Mouse (Mus musculus): ENCODE data around the gene Ctcf.

The Ctcf gene

GRCm38 (mm10) chr8:105700966-105701824 lies 64.8 kb downstream of the Ctcf start, which contains the start of the genes Acd and Pard6a:
Acd (minus strand) TSS chr8:105701102.
Pard6a (plus strand) TSS chr8:105701148.
- peak; percentile 98 for DNase-seq (ENCODE audit: low spot score in 2 of 2)

- DNase-seq (ENCODE audit: low spot score in 2 of 2) = peak in 1 of 2 experiments; percentile 32
Measured at GRCm38 (mm10) chr8:105702001-105702401, 65.6 kb downstream of the Ctcf start.

DNA sequence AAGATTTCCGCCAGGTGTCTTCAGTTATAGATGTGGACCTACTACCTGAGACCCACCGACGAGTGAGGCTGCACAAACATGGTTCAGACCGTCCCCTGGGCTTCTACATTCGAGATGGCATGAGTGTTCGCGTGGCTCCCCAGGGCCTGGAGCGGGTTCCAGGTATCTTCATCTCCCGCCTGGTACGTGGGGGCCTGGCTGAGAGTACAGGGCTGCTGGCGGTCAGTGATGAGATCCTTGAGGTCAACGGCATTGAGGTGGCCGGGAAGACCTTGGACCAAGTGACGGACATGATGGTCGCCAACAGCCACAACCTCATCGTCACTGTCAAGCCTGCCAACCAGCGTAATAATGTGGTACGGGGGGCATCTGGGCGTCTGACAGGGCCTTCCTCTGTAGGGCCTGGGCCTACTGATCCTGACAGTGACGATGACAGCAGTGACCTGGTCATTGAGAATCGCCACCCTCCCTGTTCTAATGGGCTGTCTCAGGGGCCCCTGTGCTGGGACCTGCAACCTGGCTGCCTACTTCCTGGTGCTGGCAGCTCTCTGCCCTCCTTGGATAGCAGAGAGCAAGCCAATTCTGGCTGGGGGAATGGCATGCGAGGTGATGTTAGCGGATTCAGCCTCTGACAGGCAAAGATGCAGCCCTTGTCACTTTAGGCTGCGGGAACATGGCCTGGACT lies 66.5 kb downstream of the Ctcf start:
- DNase-seq (ENCODE audit: low spot score in 2 of 2) = peak in 1 of 2 experiments; percentile 17

- peak in 1 of 2 experiments; percentile 17 for DNase-seq (ENCODE audit: low spot score in 2 of 2)
Measured at GRCm38 (mm10) chr8:105704146-105704812, 67.9 kb downstream of the Ctcf start.

GRCm38 (mm10) chr8:105704955-105705354 lies 68.6 kb downstream of the Ctcf start:
- DNase-seq (ENCODE audit: low spot score in 2 of 2) = no peak

DNA sequence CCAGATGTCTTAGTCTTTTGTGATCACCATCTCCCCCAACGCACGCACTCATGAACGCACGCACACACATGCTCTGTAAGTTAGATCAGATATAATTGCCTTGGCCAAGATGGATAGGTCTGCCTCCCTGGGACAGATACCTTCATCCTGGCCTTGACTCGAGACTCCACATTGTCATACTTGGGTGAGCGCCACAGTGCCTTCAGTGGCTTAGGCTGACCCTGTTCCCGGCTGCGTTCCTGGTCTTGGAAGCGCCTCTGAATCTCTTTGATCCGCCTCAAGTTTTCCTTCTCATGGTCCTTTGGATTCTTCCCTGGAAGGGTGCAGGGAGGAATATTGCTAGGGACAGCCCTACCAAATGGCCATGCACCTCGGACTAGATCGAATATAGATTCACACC lies 70.1 kb downstream of the Ctcf start:
- DNase-seq (ENCODE audit: low spot score in 2 of 2) = peak in 1 of 2 experiments; percentile 14

DNA sequence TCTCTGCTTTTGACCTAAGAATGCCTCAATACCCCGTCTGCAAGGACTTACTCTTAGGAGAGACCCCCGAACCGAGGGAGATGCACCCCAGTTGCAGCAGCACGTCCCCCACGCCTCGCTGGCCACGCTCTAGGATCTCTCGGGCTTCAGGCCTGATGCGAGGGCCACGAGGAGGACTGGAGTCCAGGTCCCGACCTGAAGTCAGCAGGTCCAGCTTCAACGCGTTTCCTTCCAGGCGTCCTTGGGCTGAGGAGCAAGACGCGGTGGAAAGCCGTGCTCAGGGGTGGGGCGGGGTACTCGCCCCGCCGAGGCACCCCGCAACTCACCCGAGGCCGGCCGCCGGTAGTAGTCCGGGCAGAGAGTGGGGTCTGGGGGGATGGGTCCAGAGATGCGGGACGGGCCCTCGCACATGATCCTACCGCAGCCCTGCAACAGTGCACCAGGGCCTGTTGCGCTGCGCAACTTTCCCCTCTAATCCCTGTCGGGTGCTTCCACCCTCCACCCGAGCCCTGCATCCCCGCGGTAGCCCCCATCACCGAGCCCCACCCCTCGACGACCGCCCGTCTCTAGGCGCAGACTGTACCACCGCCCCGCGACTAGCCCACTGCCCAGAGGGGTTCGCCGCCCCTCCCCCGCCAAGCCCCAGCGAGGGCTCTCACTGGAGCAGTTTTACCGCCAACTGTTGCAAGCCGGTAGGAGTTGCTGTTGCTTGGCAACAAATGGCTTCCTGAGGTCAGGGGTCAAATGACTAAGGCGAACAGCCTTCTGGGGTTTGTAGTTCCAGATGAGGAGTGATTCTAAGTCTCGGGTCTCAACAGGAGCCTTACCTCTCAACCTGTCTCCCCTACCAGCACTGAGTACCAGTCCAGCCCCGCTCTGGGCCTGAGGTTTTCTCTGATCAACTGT lies 71.4 kb downstream of the Ctcf start, which contains the start of the genes 4933405L10Rik and Enkd1:
TSS of gene 4933405L10Rik (plus strand) at position 158 of the 906 bp plus-strand sequence.
TSS of gene Enkd1 (minus strand) at position 713 of the 906 bp plus-strand sequence.
- DNase-seq (ENCODE audit: low spot score in 2 of 2) = peak; percentile 74 to 86

DNA sequence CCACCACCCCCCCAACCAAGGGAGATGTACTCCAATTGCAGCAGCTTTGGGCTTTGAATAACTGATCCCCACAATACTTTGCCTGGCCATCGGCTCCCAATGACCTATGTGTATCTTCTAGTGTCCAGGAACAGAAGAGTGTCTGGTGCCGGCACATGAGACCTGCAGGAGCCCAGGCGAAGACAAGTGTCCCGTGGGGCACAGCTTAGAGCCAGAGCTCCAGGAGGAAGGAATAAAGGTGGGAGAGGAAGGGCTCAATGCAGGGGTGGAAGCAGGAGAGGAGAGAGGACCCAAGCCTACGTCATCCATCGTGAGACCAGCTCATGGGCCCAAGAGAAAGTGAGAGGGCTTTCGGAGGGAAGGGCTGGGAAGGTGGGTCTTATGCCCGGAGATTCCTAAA lies 72.3 kb downstream of the Ctcf start:
- no peak for DNase-seq (ENCODE audit: low spot score in 2 of 2)

DNA sequence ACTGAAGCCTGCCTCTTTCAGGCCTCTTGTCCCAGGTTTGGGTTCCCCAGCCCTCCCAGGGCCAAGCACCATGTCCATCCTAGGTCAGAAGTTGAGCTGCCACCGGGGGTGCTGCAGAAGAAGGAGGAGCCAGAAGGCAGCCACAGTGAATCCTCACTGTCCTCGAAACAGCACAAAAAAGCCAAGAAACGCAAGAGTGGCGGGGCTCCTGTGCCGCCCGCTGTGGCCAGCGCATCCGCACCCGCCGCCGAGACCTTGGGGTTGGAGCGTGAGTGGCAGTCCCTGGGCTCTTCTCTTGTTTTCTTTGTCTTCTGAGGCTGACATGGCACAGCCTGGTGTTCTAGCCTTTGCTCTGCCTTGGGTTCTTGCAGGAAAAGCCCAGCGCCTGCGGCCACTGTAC lies 72.9 kb downstream of the Ctcf start:
- no peak for DNase-seq (ENCODE audit: low spot score in 2 of 2)

DNA sequence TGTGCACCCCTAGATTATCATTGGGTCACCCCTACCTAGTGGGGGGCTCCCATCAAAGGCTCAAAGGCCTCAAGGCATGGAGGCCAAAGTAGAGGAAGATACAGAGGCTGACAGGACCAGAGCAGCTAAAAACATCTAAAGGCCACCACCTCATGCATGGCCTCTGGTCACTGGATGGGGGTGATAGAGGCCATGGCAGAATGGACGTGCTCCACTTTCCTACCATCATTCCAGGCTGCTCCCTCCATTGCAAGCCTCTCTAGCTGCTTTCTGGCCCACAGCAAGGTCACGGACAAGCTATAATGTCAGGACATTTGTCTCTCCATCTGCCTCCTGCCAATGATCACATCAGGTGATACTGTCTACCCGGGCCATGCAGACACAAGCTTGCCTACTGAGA lies 75.9 kb downstream of the Ctcf start:
- DNase-seq (ENCODE audit: low spot score in 2 of 2) = no peak

GRCm38 (mm10) chr8:105714139-105714538 lies 77.8 kb downstream of the Ctcf start:
- peak; percentile 88 to 95 for DNase-seq (ENCODE audit: low spot score in 2 of 2)

DNA sequence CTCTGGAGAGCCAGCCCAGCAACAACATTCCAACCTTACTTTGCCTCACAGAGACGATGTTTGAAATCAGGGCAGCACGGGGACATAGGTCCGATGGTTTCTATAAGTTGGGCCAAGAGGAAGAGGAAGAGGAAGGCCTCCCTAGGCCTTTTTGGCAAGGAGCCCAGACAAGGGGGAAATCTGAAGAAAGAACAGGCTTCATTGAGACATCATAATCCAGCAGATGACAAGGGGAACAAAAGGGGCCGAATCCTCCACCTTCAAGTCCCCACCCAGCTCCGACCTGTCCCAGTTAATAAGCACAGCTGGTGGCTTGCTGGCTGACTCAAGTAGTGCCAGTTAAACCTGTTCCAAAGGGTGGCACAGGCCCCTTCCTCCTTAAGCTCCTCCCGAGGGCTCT lies 78.7 kb downstream of the Ctcf start:
- DNase-seq (ENCODE audit: low spot score in 2 of 2) = no peak

- DNase-seq (ENCODE audit: low spot score in 2 of 2) = no peak
Measured at GRCm38 (mm10) chr8:105716302-105716945, 80.1 kb downstream of the Ctcf start.

DNA sequence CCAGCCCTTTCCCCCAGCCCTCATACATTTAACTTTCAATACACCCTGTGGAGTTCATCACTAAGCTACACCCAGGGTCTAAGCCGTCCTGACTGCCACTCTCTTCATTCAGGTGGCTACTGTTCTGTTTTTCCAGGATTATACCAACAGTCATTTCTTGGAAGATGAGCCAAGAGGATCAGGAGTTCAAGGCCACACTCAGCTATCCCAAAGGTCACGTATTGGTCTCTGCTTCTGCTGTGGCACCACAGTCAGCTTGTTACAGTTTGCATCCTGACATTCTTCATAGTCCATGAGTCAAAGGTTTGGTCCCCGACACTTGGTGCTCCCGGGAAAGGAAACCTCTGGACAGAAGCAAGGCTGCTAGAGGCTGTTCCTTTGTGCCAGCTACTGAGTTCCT lies 83.3 kb downstream of the Ctcf start:
- DNase-seq (ENCODE audit: low spot score in 2 of 2) = no peak

- no peak for DNase-seq (ENCODE audit: low spot score in 2 of 2)
Measured at GRCm38 (mm10) chr8:105722861-105723260, 86.5 kb downstream of the Ctcf start.

DNA sequence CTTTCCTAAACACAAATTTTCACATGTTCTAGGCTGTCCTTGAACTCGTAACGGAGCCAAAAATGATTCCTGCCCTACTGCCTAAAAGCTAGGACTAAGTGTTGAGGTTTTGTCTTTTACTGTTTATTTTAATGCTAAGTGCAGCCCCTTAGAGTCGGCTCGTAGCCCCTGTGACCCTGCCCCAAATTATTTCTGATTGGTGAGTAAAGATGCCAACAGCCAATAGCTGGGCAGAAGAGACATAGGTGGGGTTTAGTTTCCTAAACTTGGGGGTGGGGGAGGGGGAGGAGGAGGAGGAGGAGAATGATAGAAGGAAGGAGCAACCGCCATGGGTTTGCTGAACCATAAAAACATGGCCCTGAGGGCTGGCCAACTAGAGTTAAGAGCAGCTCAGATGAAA lies 89.4 kb downstream of the Ctcf start:
- no peak for DNase-seq (ENCODE audit: low spot score in 2 of 2)

GRCm38 (mm10) chr8:105727397-105728124 lies 91.2 kb downstream of the Ctcf start:
- DNase-seq (ENCODE audit: low spot score in 2 of 2) = no peak

DNA sequence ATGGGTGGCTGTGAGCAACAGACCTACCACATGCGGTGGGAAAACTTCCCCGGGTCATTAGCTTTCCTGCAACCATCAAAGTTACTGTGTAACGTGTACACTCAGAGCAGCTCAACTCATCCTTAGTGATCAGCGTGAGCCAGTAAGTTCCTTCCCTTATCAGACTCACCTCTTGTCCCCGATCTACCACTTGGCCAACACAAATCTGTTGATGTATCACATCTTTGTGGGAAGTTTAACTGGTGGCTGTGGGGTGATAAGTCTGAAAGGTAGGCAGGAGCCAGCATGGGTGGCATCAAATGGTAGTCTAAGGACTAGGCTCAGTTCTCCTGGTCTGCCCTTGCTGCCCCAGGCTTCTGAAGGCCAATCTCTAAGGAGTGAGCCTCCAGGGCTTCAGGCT lies 95.8 kb downstream of the Ctcf start:
- DNase-seq (ENCODE audit: low spot score in 2 of 2) = no peak
